Mouse (Mus musculus): ENCODE measurements around the gene Siglece. TPM values are rescaled to one million over a fixed set of nuclear protein-coding genes. Genes with fewer than 3 reads are reported as not detected.
"Not testable (repeated sequence)": the region's sequence is repeated elsewhere in the genome, so short reads cannot be mapped to it uniquely, and the experiment has no call there.

The Siglece gene
- polyA plus RNA-seq (2014; fragmentation: Nextera tagmentation; extraction: Ambion mirVana), result 0.14 and 0.40 TPM in 2 replicates

DNA sequence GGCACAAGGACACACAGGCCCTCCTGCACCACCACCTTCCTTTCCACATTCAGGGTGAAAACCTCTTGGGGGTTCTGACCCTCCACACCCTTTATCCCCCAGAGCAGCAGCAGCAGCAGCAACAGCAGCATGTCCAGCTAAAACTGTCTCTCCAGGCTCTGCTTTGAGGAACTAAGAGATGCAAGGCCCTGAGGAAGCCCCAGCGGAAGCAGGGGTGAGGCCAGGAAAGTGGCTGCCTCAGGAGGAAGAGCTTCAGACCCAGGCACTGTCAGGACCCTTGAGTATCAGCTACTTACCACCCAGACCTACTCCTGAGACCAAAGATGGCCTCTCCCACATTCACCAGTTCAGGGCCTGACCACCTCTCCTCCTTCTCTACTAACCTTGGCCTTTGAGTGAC, at the start of gene Siglece:
TSS of gene Siglece (minus strand) at position 160 of the 400 bp plus-strand sequence.
- Histone ChIP-seq H3K4me3 (replicated peaks; ENCODE audit: low read length) (no peak within 1 kb of the TSS), H3K9me3 (ENCODE audit: control insufficient read depth, low read length) (no peaks in the 10 kb centered on the region), H3K27ac (no peak within 1 kb of the TSS), H3K27me3 (ENCODE audit: control insufficient read depth, insufficient read depth, low read length) (no peaks in the 10 kb centered on the region), H3K9ac (no peak within 1 kb of the TSS), H3K4me2 (replicated peaks) (no peak within 1 kb of the TSS), H3K36me3 (replicated peaks; ENCODE audit: control insufficient read depth, insufficient read depth) (no peaks in the 10 kb centered on the region), H3K4me1 (replicated peaks; ENCODE audit: control insufficient read depth, insufficient read depth, low read length) (no peaks in the 10 kb centered on the region)
- no peak for ATAC-seq (ENCODE audit: low FRiP score)
- DNase-seq (ENCODE audit: low spot score), result no peak
- WGBS, result 69% methylated on average over 1 of the region's 1 CpGs

DNA sequence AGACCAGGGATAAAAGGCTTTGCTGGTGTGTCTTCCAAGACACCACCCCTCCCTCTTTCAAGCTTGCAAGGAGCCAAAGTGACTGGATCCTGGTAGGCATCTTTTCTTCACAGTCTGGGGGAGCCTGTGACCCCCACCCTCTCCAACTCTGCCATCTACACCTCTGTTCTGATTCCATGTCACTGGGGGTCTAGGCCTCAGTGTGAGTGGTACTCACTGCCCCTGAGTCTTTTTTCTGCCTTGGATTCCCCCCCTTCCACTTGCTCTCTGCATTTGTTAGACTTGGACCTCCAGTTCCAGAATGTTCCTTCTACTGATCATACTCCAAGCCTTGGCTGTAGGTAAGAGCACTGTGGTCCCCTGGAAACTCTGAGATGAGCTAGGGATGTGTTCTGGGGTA, 30.2 kb upstream of the Siglece start, which contains the start of gene Klk14:
TSS of gene Klk14 (plus strand) at position 301 of the 400 bp plus-strand sequence.
- H3K27me3 ChIP-seq (ENCODE audit: control insufficient read depth, insufficient read depth, low read length), result no peaks in the 10 kb centered on the region
- H3K4me2 ChIP-seq (replicated peaks), result no peak within 1 kb of the TSS
- no peaks in the 10 kb centered on the region for H3K4me1 ChIP-seq (replicated peaks; ENCODE audit: control insufficient read depth, insufficient read depth, low read length)
- no peak for DNase-seq (ENCODE audit: low spot score)
- no peaks in the 10 kb centered on the region for H3K9me3 ChIP-seq (ENCODE audit: control insufficient read depth, low read length)
- no peak within 1 kb of the TSS for H3K4me3 ChIP-seq (replicated peaks; ENCODE audit: low read length)
- no peak for ATAC-seq (ENCODE audit: low FRiP score)
- no peak within 1 kb of the TSS for H3K27ac ChIP-seq
- no peaks in the 10 kb centered on the region for H3K36me3 ChIP-seq (replicated peaks; ENCODE audit: control insufficient read depth, insufficient read depth)
- no peak within 1 kb of the TSS for H3K9ac ChIP-seq

DNA sequence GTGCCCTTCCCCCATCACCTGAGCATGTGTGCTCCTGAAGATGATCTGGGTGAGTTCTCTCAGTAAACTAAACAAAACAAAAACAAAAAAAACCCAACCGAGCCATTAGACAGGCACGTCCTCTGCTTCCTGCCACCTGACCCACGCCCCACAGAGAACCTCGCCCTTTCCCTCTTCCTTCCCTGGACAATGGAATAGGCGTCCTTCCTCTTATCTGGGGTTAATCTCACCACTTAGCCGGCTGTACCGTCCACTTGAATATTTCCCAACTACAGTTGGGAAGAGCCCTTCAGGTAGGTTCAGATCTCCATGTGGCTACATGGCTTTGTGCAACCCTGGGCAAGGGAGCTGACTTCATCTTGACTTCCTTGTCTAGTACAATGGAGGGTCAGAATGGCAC, 25.1 kb upstream of the Siglece start:
- ATAC-seq (ENCODE audit: low FRiP score), result no peak
- H3K36me3 ChIP-seq (replicated peaks; ENCODE audit: control insufficient read depth, insufficient read depth), result no peaks in the 10 kb centered on the region

DNA sequence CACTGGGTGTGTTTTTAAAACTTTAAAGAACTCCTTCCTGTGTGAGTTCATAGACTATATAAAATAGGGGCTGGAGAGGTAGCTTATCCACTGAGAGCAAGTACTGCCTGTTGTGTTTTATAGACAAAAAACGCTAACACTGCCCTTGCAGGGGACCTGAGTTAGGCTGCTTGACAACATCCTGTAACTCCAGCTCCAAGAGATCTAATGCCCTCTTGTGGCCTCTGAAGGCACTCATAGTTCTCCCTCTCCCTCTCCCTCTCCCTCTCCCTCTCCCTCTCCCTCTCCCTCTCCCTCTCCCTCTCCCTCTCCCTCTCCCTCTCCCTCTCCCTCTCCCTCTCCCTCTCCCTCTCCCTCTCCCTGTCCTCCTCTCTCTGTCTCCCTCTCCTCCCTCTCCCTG, 22.6 kb upstream of the Siglece start:
- H3K27me3 ChIP-seq (ENCODE audit: control insufficient read depth, insufficient read depth, low read length); H3K9ac ChIP-seq; H3K4me2 ChIP-seq (replicated peaks); DNase-seq (ENCODE audit: low spot score); H3K27ac ChIP-seq; H3K4me1 ChIP-seq (replicated peaks; ENCODE audit: control insufficient read depth, insufficient read depth, low read length); H3K4me3 ChIP-seq (replicated peaks; ENCODE audit: low read length); ATAC-seq (ENCODE audit: low FRiP score); H3K9me3 ChIP-seq (ENCODE audit: control insufficient read depth, low read length): not testable (repeated sequence)
- 21% methylated on average over 1 of the region's 1 CpGs for WGBS
- H3K36me3 ChIP-seq (replicated peaks; ENCODE audit: control insufficient read depth, insufficient read depth), result peaks cover 11% of the 10 kb centered on the region

More for the DNA sequence above, 25.1 kb upstream of the Siglece start:
- no peak overlapping the region for H3K9ac ChIP-seq
- H3K27ac ChIP-seq, result no peak overlapping the region
- no peaks in the 10 kb centered on the region for H3K9me3 ChIP-seq (ENCODE audit: control insufficient read depth, low read length)
- 85% methylated on average over 7 of the region's 7 CpGs for WGBS
- H3K4me2 ChIP-seq (replicated peaks), result no peak overlapping the region
- DNase-seq (ENCODE audit: low spot score), result no peak
- no peaks in the 10 kb centered on the region for H3K4me1 ChIP-seq (replicated peaks; ENCODE audit: control insufficient read depth, insufficient read depth, low read length)
- H3K4me3 ChIP-seq (replicated peaks; ENCODE audit: low read length), result no peak overlapping the region
- H3K27me3 ChIP-seq (ENCODE audit: control insufficient read depth, insufficient read depth, low read length), result no peaks in the 10 kb centered on the region

DNA sequence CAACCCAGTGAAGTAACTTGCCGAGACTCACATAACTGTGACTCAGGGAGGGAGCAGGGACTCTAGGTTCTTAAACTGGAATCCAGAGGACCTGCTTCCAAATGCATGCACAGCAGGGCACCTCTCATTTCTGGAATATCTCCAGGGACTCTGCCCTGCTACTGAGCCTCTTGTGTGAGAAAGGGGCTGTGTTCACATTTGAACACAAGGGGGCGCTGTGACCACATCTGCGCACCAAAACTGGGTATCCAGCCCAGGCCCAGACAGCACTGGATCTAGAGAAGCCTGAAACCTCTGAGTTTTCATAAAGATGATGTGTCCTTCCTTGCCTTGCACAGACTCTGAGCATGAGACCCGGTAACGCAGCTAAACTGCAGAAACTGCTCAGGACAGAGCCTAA, 21.0 kb upstream of the Siglece start:
- H3K36me3 ChIP-seq (replicated peaks; ENCODE audit: control insufficient read depth, insufficient read depth), result peaks cover 27% of the 10 kb centered on the region
- H3K9me3 ChIP-seq (ENCODE audit: control insufficient read depth, low read length), result no peaks in the 10 kb centered on the region
- DNase-seq (ENCODE audit: low spot score), result peak; percentile 74
- no peak overlapping the region for H3K4me2 ChIP-seq (replicated peaks)
- no peaks in the 10 kb centered on the region for H3K27me3 ChIP-seq (ENCODE audit: control insufficient read depth, insufficient read depth, low read length)
- H3K27ac ChIP-seq, result no peak overlapping the region
- H3K4me3 ChIP-seq (replicated peaks; ENCODE audit: low read length), result no peak overlapping the region
- ATAC-seq (ENCODE audit: low FRiP score), result 0 out of 2 replicates have a peak, but pooled peaks have one; percentile 24
- no peaks in the 10 kb centered on the region for H3K4me1 ChIP-seq (replicated peaks; ENCODE audit: control insufficient read depth, insufficient read depth, low read length)
- 18% methylated on average over 5 of the region's 5 CpGs for WGBS
- no peak overlapping the region for H3K9ac ChIP-seq

DNA sequence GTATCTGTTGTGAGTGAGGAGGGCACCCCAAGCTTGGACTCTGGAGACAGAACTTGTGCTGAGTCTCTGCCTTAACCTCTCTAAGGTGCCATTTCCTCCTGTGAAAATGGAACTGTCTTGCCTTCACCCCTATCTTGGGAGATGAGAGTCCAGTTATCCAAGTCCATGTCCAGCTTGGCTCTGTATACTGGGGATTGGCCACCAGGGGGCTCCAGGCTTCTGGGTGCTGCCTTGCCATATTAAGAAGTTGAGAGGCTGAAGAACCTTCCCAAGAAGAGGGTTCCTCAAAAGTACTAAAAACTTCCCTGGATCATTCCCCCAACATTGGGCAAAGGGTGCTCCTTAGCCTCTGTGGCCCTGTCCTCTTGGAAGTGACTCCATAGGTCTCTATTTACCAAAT, 18.6 kb upstream of the Siglece start:
- Histone ChIP-seq H3K9me3 (ENCODE audit: control insufficient read depth, low read length) (no peaks in the 10 kb centered on the region), H3K4me1 (replicated peaks; ENCODE audit: control insufficient read depth, insufficient read depth, low read length) (no peaks in the 10 kb centered on the region; the same call in 1 of the 2 replicates), H3K27me3 (ENCODE audit: control insufficient read depth, insufficient read depth, low read length) (no peaks in the 10 kb centered on the region), H3K4me3 (replicated peaks; ENCODE audit: low read length) (no peak overlapping the region), H3K9ac (no peak overlapping the region), H3K27ac (no peak overlapping the region), H3K36me3 (replicated peaks; ENCODE audit: control insufficient read depth, insufficient read depth) (peaks cover 42% of the 10 kb centered on the region), H3K4me2 (replicated peaks) (no peak overlapping the region)
- ATAC-seq (ENCODE audit: low FRiP score) (no peak), DNase-seq (ENCODE audit: low spot score) (peak; percentile 27)

GRCm38 (mm10) chr7:43675091-43675490, 15.1 kb upstream of the Siglece start:
- DNase-seq (ENCODE audit: low spot score) (no peak), ATAC-seq (ENCODE audit: low FRiP score) (no peak)
- no peaks in the 10 kb centered on the region for H3K27me3 ChIP-seq (ENCODE audit: control insufficient read depth, insufficient read depth, low read length)
- H3K4me3 ChIP-seq (replicated peaks; ENCODE audit: low read length), result no peak overlapping the region
- no peak overlapping the region for H3K9ac ChIP-seq
- no peak overlapping the region for H3K4me2 ChIP-seq (replicated peaks)
- peaks cover 8% of the 10 kb centered on the region for H3K4me1 ChIP-seq (replicated peaks; ENCODE audit: control insufficient read depth, insufficient read depth, low read length)
- WGBS, result 91% methylated on average over 32 of the region's 32 CpGs
- H3K27ac ChIP-seq, result no peak overlapping the region
- no peaks in the 10 kb centered on the region for H3K9me3 ChIP-seq (ENCODE audit: control insufficient read depth, low read length)
- peaks cover 42% of the 10 kb centered on the region for H3K36me3 ChIP-seq (replicated peaks; ENCODE audit: control insufficient read depth, insufficient read depth)

- Histone ChIP-seq H3K27ac (peak overlapping the region; percentile 35; the same call in 1 of the 2 replicates), H3K27me3 (ENCODE audit: control insufficient read depth, insufficient read depth, low read length) (no peaks in the 10 kb centered on the region), H3K4me2 (replicated peaks) (peak overlapping the region; percentile 87), H3K9me3 (ENCODE audit: control insufficient read depth, low read length) (no peaks in the 10 kb centered on the region), H3K9ac (peak overlapping the region; percentile 74), H3K4me1 (replicated peaks; ENCODE audit: control insufficient read depth, insufficient read depth, low read length) (peaks cover 8% of the 10 kb centered on the region), H3K36me3 (replicated peaks; ENCODE audit: control insufficient read depth, insufficient read depth) (peaks cover 32% of the 10 kb centered on the region), H3K4me3 (replicated peaks; ENCODE audit: low read length) (peak overlapping the region; percentile 59)
- DNase-seq (ENCODE audit: low spot score) (no peak), ATAC-seq (ENCODE audit: low FRiP score) (0 out of 2 replicates have a peak, but pooled peaks have one; percentile 1)
- WGBS, result 14% methylated on average over 10 of the region's 10 CpGs
Measured at GRCm38 (mm10) chr7:43672581-43673260, 12.8 kb upstream of the Siglece start.

DNA sequence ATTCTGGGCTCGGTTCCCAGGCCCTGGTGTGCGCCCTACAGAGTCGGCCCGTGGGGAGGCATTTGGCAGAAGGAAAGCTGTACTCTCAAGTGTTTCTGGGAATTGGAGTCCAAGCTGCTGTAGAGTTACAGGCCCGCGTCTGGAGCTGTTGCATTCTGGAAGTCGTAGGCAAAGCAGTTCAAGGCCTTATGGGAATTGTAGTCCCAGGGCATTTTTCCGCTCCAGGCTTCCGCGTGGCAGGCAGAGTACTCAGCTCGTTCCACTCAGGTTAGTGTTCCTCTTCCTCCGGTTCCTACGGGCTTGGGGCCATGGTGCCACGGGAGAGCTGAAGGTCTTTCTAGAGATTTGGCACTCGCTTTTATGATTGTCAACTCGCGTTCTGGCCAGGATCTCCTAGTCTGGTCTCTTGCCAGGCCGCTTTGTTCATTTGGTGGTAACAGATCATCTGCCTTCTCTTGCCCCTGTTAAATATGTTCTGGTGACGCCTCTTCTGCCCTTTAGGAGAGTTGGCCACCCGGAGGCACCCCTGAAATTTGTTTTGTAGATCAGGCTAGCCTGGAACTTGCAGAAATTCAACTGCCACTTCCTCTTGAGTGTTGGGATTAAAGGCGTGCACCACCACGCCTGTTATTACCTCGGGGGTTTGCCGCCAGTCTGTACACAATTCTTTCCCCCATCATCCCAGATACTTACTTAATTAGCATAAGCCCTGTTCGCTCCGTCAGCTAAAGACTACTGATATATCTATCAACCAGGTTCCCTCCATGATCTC, 12.0 kb upstream of the Siglece start, which contains the start of gene Ctu1:
TSS of gene Ctu1 (plus strand) at position 208 of the 772 bp plus-strand sequence.
- Histone ChIP-seq H3K4me1 (replicated peaks; ENCODE audit: control insufficient read depth, insufficient read depth, low read length) (peaks cover 8% of the 10 kb centered on the region), H3K9me3 (ENCODE audit: control insufficient read depth, low read length) (no peaks in the 10 kb centered on the region), H3K27me3 (ENCODE audit: control insufficient read depth, insufficient read depth, low read length) (no peaks in the 10 kb centered on the region), H3K27ac (peak within 1 kb of the TSS; percentile 47; the same call in 1 of the 2 replicates), H3K4me2 (replicated peaks) (peak within 1 kb of the TSS; percentile 87), H3K4me3 (replicated peaks; ENCODE audit: low read length) (peak within 1 kb of the TSS; percentile 59), H3K9ac (peak within 1 kb of the TSS; percentile 74), H3K36me3 (replicated peaks; ENCODE audit: control insufficient read depth, insufficient read depth) (peaks cover 25% of the 10 kb centered on the region)
- WGBS, result under 1% methylated on average over 26 of the region's 26 CpGs
- DNase-seq (ENCODE audit: low spot score) (peak; percentile 94), ATAC-seq (ENCODE audit: low FRiP score) (peak; percentile 96)
